Mouse (Mus musculus): ENCODE results near the gene Ippk. TPM values are rescaled to one million over a fixed set of nuclear protein-coding genes. Genes with fewer than 3 reads are reported as not detected.

Gene Ippk
- polyA plus RNA-seq (2015; fragmentation: Nextera tagmentation; extraction: Ambion mirVana), result 10.1 and 11.7 TPM in 2 replicates

GRCm38 (mm10) chr13:49420754-49421605 lies at the start of gene Ippk:
Gene Ippk (plus strand): TSS chr13:49421249.
- Histone ChIP-seq H3K4me1 (replicated peaks) (peaks cover 53% of the 10 kb centered on the region), H3K9me3 (replicated peaks) (no peaks in the 10 kb centered on the region), H3K4me3 (replicated peaks) (peak within 1 kb of the TSS; percentile 86), H3K36me3 (no peaks in the 10 kb centered on the region), H3K27me3 (no peaks in the 10 kb centered on the region), H3K9ac (peak within 1 kb of the TSS; percentile 89), H3K27ac (peak within 1 kb of the TSS; percentile 84), H3K4me2 (peak within 1 kb of the TSS; percentile 98)
- DNase-seq (peak; percentile 98), ATAC-seq (ENCODE audit: low read depth) (peak; percentile 97)
- WGBS (ENCODE audit: insufficient replicate concordance), result under 1% methylated on average over 69 of the region's 69 CpGs

- peaks cover 24% of the 10 kb centered on the region for H3K36me3 ChIP-seq
- H3K4me3 ChIP-seq (replicated peaks), result no peak overlapping the region
Measured at GRCm38 (mm10) chr13:49371428-49371899, 49.6 kb upstream of the Ippk start.

GRCm38 (mm10) chr13:49372370-49373060 lies 48.5 kb upstream of the Ippk start:
- DNase-seq (no peak), ATAC-seq (ENCODE audit: low read depth) (no peak)
- no peaks in the 10 kb centered on the region for H3K27me3 ChIP-seq
- 74% methylated on average over 9 of the region's 9 CpGs for WGBS (ENCODE audit: insufficient replicate concordance)
- H3K4me1 ChIP-seq (replicated peaks), result peaks cover 60% of the 10 kb centered on the region
- 0 out of 2 replicates have a peak overlapping the region, but pooled peaks have one; percentile 67 for H3K27ac ChIP-seq
- H3K9me3 ChIP-seq (replicated peaks), result no peaks in the 10 kb centered on the region
- no peak overlapping the region for H3K4me2 ChIP-seq
- no peak overlapping the region for H3K4me3 ChIP-seq (replicated peaks)
- peaks cover 35% of the 10 kb centered on the region for H3K36me3 ChIP-seq
- no peak overlapping the region for H3K9ac ChIP-seq

More at GRCm38 (mm10) chr13:49371428-49371899, 49.6 kb upstream of the Ippk start:
- Histone ChIP-seq H3K27me3 (no peaks in the 10 kb centered on the region), H3K4me1 (replicated peaks) (peaks cover 67% of the 10 kb centered on the region), H3K9me3 (replicated peaks) (no peaks in the 10 kb centered on the region), H3K9ac (no peak overlapping the region), H3K27ac (peak overlapping the region; percentile 67), H3K4me2 (no peak overlapping the region)
- WGBS (ENCODE audit: insufficient replicate concordance), result 35% methylated on average over 3 of the region's 3 CpGs
- no peak for DNase-seq
- peak; percentile 71 for ATAC-seq (ENCODE audit: low read depth)

- DNase-seq, result no peak
- WGBS (ENCODE audit: insufficient replicate concordance), result 68% methylated on average over 6 of the region's 6 CpGs
Measured at GRCm38 (mm10) chr13:49374304-49374703, 46.7 kb upstream of the Ippk start.

GRCm38 (mm10) chr13:49374730-49375129 lies 46.3 kb upstream of the Ippk start:
- Histone ChIP-seq H3K4me3 (replicated peaks) (no peak overlapping the region), H3K4me2 (no peak overlapping the region), H3K36me3 (peaks cover 50% of the 10 kb centered on the region), H3K9me3 (replicated peaks) (no peaks in the 10 kb centered on the region), H3K27ac (no peak overlapping the region), H3K9ac (no peak overlapping the region; the same call in 1 of the 2 replicates), H3K4me1 (replicated peaks) (peaks cover 41% of the 10 kb centered on the region), H3K27me3 (no peaks in the 10 kb centered on the region)
- DNase-seq (no peak), ATAC-seq (ENCODE audit: low read depth) (no peak)
- 71% methylated on average over 6 of the region's 6 CpGs for WGBS (ENCODE audit: insufficient replicate concordance)

More at GRCm38 (mm10) chr13:49374304-49374703, 46.7 kb upstream of the Ippk start:
- H3K27me3 ChIP-seq, result no peaks in the 10 kb centered on the region
- no peaks in the 10 kb centered on the region for H3K9me3 ChIP-seq (replicated peaks)
- peaks cover 50% of the 10 kb centered on the region for H3K36me3 ChIP-seq
- ATAC-seq (ENCODE audit: low read depth), result no peak
- no peak overlapping the region for H3K27ac ChIP-seq
- peaks cover 43% of the 10 kb centered on the region for H3K4me1 ChIP-seq (replicated peaks)
- no peak overlapping the region; the same call in 1 of the 2 replicates for H3K9ac ChIP-seq
- no peak overlapping the region for H3K4me2 ChIP-seq
- no peak overlapping the region for H3K4me3 ChIP-seq (replicated peaks)

GRCm38 (mm10) chr13:49377608-49378007 lies 43.4 kb upstream of the Ippk start:
- Histone ChIP-seq H3K4me1 (replicated peaks) (peaks cover 23% of the 10 kb centered on the region), H3K9me3 (replicated peaks) (no peaks in the 10 kb centered on the region), H3K4me2 (no peak overlapping the region), H3K36me3 (peaks cover 73% of the 10 kb centered on the region), H3K9ac (no peak overlapping the region), H3K27ac (no peak overlapping the region), H3K4me3 (replicated peaks) (no peak overlapping the region), H3K27me3 (no peaks in the 10 kb centered on the region)
- ATAC-seq (ENCODE audit: low read depth) (no peak), DNase-seq (no peak)
- WGBS (ENCODE audit: insufficient replicate concordance), result 71% methylated on average over 6 of the region's 6 CpGs

GRCm38 (mm10) chr13:49379301-49379700 lies 41.7 kb upstream of the Ippk start:
- no peaks in the 10 kb centered on the region for H3K27me3 ChIP-seq
- peaks cover 19% of the 10 kb centered on the region for H3K4me1 ChIP-seq (replicated peaks)
- H3K27ac ChIP-seq, result no peak overlapping the region
- H3K4me3 ChIP-seq (replicated peaks), result no peak overlapping the region
- no peak overlapping the region for H3K4me2 ChIP-seq
- peaks cover 90% of the 10 kb centered on the region for H3K36me3 ChIP-seq
- no peaks in the 10 kb centered on the region for H3K9me3 ChIP-seq (replicated peaks)
- H3K9ac ChIP-seq, result no peak overlapping the region
- ATAC-seq (ENCODE audit: low read depth) (no peak), DNase-seq (no peak)
- WGBS (ENCODE audit: insufficient replicate concordance), result 89% methylated on average over 20 of the region's 20 CpGs

GRCm38 (mm10) chr13:49381230-49381629 lies 39.8 kb upstream of the Ippk start:
- Histone ChIP-seq H3K27ac (0 out of 2 replicates have a peak overlapping the region, but pooled peaks have one; percentile 21), H3K4me1 (replicated peaks) (peaks cover 12% of the 10 kb centered on the region; the same call in 1 of the 2 replicates), H3K4me2 (no peak overlapping the region), H3K4me3 (replicated peaks) (no peak overlapping the region), H3K9me3 (replicated peaks) (no peaks in the 10 kb centered on the region), H3K9ac (no peak overlapping the region), H3K27me3 (no peaks in the 10 kb centered on the region), H3K36me3 (peaks cover 95% of the 10 kb centered on the region)
- ATAC-seq (ENCODE audit: low read depth) (peak; percentile 43), DNase-seq (peak; percentile 65)
- 19% methylated on average over 3 of the region's 3 CpGs for WGBS (ENCODE audit: insufficient replicate concordance)

GRCm38 (mm10) chr13:49382997-49383396 lies 38.1 kb upstream of the Ippk start:
- H3K9me3 ChIP-seq (replicated peaks), result no peaks in the 10 kb centered on the region
- ATAC-seq (ENCODE audit: low read depth) (no peak), DNase-seq (no peak)
- H3K9ac ChIP-seq, result no peak overlapping the region
- peaks cover 85% of the 10 kb centered on the region for H3K36me3 ChIP-seq
- no peak overlapping the region for H3K4me3 ChIP-seq (replicated peaks)
- WGBS (ENCODE audit: insufficient replicate concordance), result 92% methylated on average over 23 of the region's 23 CpGs
- no peak overlapping the region for H3K27ac ChIP-seq
- H3K4me2 ChIP-seq, result no peak overlapping the region
- 0 out of 2 replicates have a peak, but pooled peaks cover 7% of the 10 kb centered on the region for H3K4me1 ChIP-seq (replicated peaks)
- H3K27me3 ChIP-seq, result no peaks in the 10 kb centered on the region

- 0 out of 2 replicates have a peak, but pooled peaks cover 7% of the 10 kb centered on the region for H3K4me1 ChIP-seq (replicated peaks)
- DNase-seq (no peak), ATAC-seq (ENCODE audit: low read depth) (no peak)
- H3K4me2 ChIP-seq, result no peak overlapping the region
- no peak overlapping the region for H3K4me3 ChIP-seq (replicated peaks)
- no peak overlapping the region for H3K9ac ChIP-seq
- 77% methylated on average over 16 of the region's 16 CpGs for WGBS (ENCODE audit: insufficient replicate concordance)
- H3K27ac ChIP-seq, result no peak overlapping the region
- H3K36me3 ChIP-seq, result peaks cover 66% of the 10 kb centered on the region
- H3K27me3 ChIP-seq, result no peaks in the 10 kb centered on the region
- H3K9me3 ChIP-seq (replicated peaks), result no peaks in the 10 kb centered on the region
Measured at GRCm38 (mm10) chr13:49384751-49385463, 36.1 kb upstream of the Ippk start.

GRCm38 (mm10) chr13:49391374-49391773 lies 29.7 kb upstream of the Ippk start:
- Histone ChIP-seq H3K27me3 (no peaks in the 10 kb centered on the region), H3K4me2 (no peak overlapping the region), H3K4me1 (replicated peaks) (peaks cover 27% of the 10 kb centered on the region), H3K9ac (no peak overlapping the region), H3K36me3 (peaks cover 13% of the 10 kb centered on the region), H3K4me3 (replicated peaks) (no peak overlapping the region), H3K27ac (no peak overlapping the region), H3K9me3 (replicated peaks) (no peaks in the 10 kb centered on the region)
- 88% methylated on average over 2 of the region's 2 CpGs for WGBS (ENCODE audit: insufficient replicate concordance)
- DNase-seq (no peak), ATAC-seq (ENCODE audit: low read depth) (no peak)

Measured in liver, embryonic 13.5 days (tissue).